Mouse (Mus musculus) forebrain, embryonic 10.5 days (tissue): ENCODE measurements around the gene Ear1. TPM values are rescaled to one million over a fixed set of nuclear protein-coding genes. Genes with fewer than 3 reads are reported as not detected.

Experiments
- polyA plus RNA-seq: library from polyadenylated mRNA; unstranded; fragments of >200 nt; fragmentation: Nextera tagmentation; extraction: Ambion mirVana; gene quantifications from 2 replicates; pipeline ENCODE4 v1.2.1, GENCODE M21; 2016

Gene Ear1
- polyA plus RNA-seq, 1 experiment from 2014 or later: not detected

Other genes starting within 250 kb of the Ear1 start
- gene Gm8165, start 198.3 kb downstream of the Ear1 start, polyA plus RNA-seq: not detected in 2 replicates
- gene Gm7324, start 177.7 kb downstream of the Ear1 start, polyA plus RNA-seq: 1.4 and 1.6 TPM in 2 replicates
- gene Gm16506, start 148.0 kb downstream of the Ear1 start, polyA plus RNA-seq: not detected in 2 replicates
- not detected in 2 replicates for gene Gm6526, start 127.7 kb downstream of the Ear1 start, polyA plus RNA-seq
- gene Gm8180, start 90.8 kb downstream of the Ear1 start, polyA plus RNA-seq: not detected in 2 replicates
- gene Ear10, start 48.0 kb upstream of the Ear1 start, polyA plus RNA-seq: not detected in 2 replicates
- 4.7 and 5.5 TPM in 2 replicates for gene Gm8113, start 49.9 kb upstream of the Ear1 start, polyA plus RNA-seq
- not detected in 2 replicates for gene Ang5, start 81.6 kb upstream of the Ear1 start, polyA plus RNA-seq
- not detected in 2 replicates for gene Ang6, start 126.8 kb upstream of the Ear1 start, polyA plus RNA-seq
- not detected in 2 replicates for gene Ear2, start 227.1 kb upstream of the Ear1 start, polyA plus RNA-seq
- gene Gm3327, start 248.3 kb upstream of the Ear1 start, polyA plus RNA-seq: not detected in 2 replicates